Mouse (Mus musculus) layer of hippocampus, adult 9-10 months (tissue): ENCODE measurements around the gene Car9.
"Not testable (repeated sequence)": the region's sequence is repeated elsewhere in the genome, so short reads cannot be mapped to it uniquely, and the experiment has no call there.

Source experiments
- DNase-seq: peaks from one replicate; pipeline ENCODE4 v3.0.0; 2022; ENCODE audit warnings: low spot score

Car9 gene

DNA sequence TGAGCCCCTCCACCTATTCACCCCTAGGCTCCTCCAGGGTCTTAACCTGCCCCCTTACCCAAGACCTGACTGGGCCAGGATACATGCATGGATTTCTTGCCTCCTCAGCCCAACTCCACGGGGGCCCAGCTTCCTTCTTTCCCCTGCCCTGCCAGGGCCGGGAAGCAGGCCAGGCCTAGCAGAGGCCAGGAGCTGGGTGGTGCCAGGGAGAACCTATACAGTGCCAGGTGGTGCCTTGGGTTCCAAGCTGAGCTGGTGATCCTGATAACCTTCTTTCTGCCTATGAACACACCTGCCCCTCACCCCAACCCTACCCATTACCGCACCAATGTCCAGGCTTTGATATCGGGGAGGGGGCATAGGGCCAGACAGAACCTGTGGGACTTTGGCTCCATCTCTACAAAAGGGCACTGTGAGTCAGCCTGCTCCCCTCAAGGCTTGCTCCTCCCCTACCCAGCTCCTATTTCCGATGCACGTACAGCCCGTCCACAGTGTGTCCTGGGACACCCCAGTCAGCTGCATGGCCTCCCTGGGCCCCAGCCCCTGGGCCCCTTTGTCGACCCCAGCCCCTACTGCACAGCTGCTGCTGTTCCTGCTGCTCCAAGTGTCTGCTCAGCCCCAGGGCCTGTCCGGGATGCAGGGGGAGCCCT, at the start of gene Car9:
Gene Car9 (plus strand): TSS at position 431 of the 650 bp plus-strand sequence.
- DNase-seq: no peak

DNA sequence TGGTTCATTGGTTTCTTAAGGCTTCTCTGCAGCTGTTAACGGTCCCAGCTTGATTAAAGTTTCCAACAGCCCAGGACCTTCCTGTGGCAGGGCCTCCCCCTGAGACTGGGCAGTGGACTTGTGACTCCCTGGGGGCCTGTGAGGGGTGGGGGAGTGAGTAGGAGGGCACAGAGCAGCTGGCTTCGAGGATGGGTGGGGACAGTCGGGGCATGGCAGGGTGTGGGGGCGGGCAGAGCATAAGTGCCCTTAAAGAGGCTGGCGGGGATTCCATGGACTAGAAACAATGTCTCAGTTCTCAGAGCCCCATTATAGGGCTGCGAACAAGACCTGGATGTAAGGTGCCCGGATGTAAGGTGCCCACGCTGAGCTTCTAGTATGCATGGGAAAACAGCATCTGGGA, 49.6 kb upstream of the Car9 start:
- no peak for DNase-seq

DNA sequence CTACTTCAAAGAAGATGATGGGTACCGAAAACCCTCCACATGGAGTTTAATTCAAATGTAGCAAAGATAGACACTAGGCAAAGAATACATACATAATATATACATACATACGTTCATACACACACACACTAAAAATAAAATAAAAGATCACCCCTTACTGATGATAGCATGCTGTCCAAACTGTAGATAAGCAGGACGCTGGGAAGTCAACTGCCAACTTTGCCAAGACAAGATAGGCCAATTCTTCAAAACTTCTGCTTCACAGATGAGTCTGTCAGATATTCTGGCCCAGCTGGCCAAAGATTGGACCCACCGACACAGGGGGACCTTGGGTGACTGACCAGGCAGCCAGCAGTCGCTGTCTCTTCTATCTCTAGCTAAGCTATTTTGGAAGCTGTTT, 43.7 kb upstream of the Car9 start:
- DNase-seq: no peak

DNA sequence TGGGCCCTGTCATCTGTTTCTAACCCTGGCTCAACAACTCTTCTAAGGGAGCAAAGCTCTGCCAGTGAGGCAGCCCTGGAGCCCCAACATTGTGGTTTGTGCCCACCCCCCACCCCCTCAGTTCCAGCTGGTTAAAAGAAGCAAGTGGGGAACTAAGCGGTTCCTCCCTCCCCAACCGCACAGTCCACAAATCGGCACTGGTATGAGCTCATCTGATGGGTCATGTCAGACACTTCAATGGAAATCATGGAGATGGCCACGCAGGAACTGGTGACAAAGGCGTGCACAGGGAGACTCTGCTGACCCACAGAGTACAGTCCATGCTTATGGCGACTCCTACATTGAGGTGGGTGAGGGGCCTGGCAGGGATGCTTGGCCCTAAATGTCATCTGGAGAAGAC, 40.8 kb upstream of the Car9 start:
- DNase-seq: no peak

DNA sequence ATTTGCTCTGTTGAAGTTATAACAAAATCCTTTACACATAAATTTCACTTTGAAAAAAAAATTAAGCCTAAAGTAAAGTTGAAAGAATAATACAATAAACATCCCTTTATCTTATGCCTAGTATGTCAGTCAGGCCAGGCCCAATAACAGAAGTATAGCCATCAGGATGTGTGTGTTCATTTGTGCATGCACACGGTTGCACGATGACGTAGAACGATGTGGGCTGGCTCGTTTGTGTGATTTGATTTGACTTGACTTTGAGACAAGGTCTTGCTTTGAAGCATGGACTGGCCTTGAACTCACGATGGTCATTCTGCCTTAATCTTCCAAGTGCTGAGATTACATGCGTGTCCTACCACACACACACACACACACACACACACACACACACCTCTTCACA, 39.9 kb upstream of the Car9 start:
- DNase-seq: no peak

DNA sequence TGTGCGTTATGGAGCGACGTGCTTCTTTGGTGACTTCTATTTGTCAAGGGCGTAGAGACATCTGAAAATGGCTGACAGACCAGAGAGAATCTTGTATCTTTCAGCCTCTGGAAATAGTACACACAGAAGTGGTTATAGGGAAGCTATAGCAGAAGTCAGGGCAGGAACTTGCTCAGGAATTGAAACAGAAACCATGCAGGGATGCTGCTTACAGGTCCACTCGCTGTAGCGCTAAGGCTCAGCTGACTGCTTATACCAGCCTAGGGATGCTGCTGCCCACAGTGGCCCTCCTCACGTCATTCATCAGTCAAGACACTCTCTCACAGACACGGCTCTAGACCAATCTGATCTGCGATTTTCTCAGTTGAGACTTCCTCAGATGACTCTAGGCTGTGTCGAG, 36.5 kb upstream of the Car9 start:
- DNase-seq: no peak

DNA sequence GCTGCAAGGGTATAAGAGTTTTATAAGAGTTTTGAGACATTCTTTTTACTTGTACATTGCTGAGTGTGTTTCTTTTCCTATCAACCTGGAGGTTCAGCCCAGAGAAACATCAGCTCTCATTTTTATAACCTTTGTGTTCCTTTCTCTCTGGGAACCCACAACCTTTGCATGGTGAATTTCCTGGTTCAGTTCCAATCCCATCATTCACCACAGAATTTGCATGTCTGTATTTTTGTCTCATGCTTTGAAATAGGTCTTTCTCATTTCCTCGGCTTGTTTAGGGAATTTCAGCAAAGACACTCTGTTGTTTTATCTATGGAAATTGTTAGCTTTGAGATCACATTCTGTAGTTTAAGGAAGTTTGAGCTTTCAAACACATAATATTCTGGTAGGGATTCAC, 33.1 kb upstream of the Car9 start:
- no peak for DNase-seq

DNA sequence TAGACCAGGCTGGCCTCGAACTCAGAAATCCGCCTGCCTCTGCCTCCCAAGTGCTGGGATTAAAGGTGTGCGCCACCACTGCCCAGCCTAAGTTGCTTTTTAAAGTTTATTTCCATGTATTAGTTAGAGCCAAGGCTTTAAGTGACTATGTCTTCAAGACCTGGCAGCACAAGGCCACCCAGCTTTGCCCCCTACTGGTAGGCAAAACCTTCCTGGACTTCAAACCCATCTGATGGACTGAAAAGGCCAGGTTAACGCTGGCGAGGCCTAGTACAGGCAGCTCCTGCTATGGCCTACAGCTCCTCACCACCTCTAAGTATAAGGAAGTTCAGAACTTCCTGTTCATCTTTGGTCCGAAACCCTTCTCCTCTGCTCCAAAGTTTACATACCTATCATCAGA, 30.2 kb upstream of the Car9 start:
- DNase-seq: no peak

DNA sequence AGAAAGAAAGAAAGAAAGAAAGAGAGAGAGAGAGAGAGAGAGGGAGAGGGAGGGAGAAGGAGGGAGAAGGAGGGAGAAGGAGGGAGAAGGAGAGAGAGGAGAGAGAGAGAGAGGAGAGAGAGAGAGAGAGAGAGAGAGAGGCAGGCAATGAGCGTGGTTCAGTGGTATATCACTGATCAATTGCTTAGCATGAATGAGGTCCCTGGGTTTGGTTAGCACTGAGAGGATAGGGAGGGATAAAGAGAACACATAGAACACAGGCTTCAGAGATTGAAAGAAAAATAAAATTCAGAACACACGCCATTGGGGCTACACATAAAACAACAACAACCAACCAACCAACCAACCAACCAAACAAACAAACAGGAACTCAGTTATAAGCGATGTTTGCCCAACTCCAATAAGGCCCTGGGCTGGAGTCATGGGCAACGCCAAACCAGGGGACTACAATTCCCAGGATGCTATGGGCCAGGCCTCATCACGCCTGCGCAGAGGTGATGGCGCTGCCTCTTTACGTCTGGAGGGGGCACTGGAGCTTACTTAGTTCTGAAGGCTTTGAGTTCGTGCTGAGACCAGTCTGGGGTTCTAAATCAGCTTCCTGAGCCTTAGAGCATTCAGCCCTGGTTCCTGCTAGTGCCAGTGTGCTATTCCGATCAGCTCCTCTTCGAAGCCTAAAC, 28.8 kb upstream of the Car9 start:
- DNase-seq: peak; percentile 81

DNA sequence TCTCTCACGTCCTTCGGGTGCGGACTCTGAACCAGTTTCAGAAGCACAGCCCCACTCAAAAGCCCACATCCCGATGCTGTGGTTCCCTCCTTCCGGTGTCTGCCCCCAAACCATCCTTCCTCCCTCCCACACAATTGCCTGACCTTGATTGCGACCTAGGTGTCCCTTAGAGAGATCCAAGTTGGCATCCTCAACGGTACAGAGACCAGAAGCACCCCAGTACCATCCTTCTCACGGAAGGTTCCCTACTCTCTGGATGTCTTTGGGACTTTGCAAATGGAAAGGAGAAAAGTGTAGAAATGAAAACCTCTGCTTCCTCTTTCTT, 28.3 kb upstream of the Car9 start:
- no peak for DNase-seq

DNA sequence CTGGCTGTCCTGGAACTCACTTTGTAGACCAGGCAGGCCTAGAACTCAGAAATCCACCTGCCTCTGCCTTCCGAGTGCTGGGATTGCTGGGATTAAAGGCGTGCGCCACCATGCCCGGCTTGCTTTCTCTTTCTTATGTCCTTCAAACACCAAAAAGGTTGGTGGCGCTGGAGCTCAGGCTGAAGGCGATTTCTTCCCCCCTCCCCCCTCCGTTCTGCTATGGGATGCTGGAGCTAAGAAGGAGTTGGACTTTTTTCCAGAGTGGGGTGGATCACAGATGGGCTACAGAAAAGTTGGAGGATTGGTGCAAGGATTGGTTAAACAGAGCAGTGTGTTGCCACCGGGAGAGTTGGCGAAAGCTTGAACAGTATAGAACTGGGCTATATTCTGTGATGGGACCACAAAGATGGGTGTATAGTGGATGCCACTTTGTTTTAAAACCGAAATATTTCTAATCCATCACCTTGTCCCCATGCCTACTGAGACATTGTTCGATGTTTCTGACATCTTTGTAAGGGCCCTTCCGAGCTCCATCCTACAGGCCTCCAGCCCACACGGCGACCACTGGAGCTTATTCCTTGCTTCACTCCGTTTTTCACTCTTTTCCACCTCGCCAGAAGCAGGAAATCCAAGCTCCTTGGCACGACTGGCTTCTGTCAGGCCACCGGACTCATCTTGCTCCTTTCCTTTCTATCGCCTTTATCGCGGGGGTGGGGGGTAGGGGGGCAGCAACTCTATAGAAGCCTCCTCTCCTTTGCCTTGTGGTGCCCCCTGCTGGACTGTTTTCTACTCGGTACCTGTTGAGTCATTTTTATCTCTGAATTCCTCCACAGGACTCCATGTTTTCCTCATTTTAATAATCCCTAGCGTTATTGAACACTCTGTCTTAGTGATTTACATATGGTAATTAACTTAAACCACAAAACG, 27.6 kb upstream of the Car9 start:
- no peak for DNase-seq

DNA sequence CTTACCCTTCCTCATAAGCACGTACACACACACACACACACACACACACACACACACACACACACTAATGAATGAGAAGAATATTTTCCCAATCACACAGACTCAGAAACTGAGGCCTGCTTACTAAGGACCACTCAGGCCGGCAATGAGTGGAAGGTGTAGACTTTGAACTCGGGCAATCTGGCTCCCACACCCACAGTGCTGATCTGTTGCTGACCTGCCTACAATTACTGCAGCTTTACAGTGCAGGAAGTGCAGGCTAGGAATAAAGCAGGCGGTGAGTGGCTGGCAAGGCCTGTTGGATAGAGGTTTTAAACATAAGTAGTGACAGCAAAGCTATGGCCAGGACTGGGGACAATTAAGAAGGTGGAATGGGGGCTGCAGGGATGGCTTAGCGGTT, 25.8 kb upstream of the Car9 start:
- DNase-seq: no peak

DNA sequence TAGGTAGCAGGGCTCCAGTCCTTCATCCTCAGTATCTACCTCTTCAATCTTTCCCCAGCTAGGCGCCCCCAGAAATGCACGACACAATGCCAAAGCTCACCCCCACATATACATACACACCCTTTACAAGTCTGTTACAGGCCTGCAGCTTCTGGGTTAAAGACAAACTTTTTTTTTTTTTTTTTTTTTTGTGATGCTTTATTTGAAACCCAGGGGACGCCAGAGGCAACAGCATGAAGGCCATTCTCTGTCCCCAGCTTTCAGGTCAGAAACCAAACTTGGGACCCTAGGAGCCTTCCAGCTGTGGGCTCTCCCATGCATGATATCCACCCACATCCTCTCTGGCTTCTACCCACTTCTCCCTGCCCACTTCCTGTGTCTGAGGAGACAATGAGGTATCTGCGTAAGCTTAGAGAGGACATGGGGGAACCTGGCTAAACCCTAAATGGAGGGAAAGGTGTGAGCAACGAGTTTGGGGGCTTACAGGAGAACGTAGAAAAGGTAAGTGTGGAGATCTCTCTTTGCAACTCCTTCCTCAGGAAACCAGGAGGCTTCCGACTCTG, 24.8 kb upstream of the Car9 start:
- no peak for DNase-seq

DNA sequence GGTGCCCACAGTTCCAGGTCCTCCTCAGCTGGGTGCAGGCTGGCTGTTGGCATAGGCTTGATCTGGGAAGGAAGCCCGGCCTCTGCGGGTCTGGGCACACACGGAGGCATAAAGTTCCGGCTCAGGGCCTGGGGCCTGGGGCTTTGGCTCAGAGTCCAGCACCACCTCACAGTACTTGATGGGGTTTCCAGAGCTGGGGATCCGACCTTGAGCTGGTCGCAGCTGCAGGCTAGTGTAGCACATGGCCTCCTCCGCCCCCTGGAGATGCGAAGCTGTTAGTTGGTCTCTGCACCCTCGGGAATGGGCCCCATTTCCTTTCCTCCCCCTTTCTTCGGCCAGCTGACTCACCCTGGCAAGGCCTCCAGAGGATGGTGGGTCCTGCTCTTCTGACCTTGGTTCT, 24.2 kb upstream of the Car9 start:
- no peak for DNase-seq

DNA sequence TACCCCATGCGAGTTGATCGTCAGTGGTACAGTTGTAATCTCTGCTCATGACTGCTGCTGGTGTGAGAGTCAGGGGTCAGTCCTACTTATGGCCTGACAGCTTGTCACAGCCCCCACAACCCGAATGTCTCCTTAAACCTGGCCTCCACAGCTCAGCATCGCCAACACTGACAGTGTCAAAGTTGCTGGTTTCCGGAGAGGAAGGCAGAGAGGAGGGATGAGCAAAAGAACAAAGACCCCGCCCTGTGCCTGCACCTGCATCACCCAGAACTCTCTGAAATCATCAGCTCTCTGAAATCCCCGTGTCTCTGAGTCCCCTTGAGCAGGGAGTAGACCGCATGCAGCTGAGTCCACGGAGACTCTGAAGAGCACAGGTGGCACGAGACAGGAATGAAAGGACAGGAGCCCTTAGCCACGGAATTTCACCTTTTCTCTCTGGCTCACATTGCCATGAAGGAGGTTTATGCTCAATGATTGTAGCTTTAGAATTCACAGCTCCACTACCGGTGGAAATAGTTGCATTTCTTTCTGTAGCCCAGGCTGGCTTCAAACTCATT, 23.2 kb upstream of the Car9 start, which contains the start of gene Sit1:
Gene Sit1 (minus strand): TSS at position 200 of the 557 bp plus-strand sequence.
- DNase-seq: no peak

DNA sequence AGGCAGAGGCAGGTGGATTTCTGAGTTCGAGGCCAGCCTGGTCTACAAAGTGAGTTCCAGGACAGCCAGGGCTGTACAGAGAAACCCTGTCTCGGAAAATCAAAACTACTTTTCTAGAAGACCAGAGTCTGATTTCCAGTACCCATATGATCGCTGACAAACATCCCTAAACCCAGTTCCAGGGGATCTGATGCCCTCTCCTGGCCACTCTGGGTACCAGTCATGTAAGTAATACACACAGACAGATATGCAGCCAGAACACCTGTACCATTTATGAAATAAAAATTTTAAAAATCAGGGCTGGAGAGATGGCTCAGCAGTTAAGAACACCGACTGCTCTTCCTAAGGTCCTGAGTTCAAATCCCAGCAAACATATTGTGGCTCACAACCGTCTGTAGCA, 21.1 kb upstream of the Car9 start:
- not testable (repeated sequence) for DNase-seq

DNA sequence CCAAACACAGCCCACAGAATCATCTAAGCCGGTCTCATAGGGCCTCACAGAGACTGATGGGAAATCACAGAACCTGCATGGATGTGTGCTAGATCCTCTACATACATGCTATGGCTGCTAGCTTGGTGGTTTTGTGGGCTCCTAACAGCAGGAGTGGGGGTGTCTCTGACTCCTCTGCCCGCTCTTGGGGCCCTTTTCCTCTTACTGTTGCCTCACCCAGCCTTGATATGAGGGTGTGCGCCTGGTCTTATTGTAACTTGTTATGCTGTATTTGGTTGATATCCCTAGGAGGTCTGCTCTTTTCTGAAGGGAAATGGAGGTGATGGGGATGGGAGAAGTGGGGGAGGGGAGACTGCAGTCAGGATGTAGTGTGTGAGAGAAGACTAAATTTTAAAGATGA, 17.2 kb upstream of the Car9 start:
- no peak for DNase-seq

DNA sequence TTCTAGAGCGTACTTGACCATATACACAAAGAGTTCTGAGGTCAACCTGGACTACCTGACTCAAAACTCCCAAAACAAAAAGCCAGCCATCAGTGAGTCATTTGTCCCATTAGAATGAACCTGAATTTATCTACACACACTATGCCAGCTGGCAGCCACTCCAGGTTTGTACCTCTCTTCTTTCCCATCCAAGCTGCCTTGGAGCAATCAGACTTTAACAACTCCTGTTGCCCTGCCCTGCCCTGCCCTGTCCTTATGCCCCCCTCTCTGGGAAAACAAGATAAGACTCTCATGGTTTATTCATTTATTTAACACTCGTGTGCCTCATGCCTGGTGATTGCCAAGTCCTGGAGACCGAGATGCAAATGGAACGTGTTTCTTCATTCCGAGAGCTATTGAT, 16.0 kb upstream of the Car9 start:
- no peak for DNase-seq

DNA sequence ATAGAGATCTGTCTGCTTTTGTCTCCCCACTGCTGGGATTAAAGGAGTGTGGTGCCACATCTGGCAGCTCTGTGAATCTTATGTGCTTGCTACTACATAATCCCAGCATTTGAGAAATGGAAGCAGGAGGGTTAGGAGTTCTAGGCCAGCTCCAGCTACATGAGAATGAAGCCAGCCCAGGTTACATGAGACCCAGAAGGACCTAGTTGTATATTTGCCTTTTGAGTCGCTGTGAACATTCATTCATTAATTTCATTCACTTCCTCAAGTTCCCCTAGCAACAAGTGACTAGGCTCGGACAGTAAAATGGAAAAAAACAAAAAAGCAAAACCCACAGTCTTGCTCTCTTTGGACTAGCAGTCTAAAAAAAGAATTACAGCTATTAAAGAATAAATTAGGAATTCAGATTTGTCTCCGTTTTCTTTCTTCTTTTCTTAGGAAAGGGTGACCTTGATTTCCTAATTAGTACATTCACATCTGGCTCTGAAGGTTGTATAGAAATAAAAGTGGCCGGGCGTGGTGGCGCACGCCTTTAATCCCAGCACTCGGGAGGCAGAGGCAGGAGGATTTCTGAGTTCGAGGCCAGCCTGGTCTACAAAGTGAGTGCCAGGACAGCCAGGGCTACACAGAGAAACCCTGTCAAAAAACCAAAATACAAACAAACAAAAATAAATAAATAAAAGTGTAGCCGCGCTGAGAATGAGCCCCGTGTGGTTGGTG, 14.5 kb upstream of the Car9 start:
- no peak for DNase-seq

DNA sequence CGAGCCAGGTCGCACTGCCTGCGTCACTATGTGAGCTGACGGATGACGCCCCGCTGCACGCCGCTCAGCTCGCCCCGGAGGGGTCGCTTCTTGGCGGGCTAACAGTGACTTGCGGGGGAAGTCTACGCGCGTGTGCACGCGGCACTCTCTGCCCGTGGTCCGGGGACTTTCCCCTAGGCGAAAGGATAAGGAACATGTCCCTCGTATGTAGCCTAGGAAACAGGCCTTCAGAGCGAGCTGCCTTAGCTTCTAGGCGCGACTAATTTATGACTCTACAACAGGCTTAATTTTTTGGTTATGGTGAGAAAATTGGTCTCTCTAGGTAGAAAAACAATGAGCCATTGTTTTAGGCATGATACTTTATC, 14.0 kb upstream of the Car9 start, which contains the start of gene Ccdc107:
Gene Ccdc107 (plus strand): TSS at position 80 of the 365 bp plus-strand sequence.
- DNase-seq: peak; percentile 87

DNA sequence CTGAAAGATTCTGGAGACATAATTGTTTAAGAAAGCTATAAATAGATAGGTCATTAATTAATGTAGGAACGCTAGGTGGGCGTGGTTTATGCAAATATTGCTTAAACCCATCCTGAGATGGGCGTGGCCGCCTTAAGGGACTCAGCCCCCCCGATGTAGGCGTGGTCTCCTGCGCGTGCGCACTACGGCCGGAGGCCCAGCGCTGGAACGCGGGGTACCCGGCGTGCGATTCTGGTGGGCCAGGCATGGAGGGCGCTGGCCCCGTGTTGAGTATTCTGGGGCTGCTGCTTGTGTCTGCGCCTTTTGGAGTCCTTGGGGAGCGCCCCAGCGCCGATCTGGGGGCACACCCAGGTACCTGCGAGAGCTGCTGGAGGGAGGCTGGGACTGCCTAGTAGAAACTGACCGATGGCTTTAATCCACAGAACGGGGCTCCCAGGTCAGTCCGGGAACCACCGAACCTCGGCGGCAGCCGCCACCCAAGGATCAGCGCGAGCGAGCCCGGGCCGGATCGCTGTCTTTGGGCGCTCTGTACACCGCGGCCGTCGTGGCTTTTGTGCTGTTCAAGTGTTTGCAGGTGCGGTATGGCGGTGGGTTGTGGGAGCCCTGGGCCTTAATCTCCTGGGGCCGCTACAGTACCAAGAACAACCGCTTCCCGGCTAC, 13.4 kb upstream of the Car9 start:
- DNase-seq: peak; percentile 92
